Mouse (Mus musculus): ENCODE data around the gene Itgb4. TPM values are rescaled to one million over a fixed set of nuclear protein-coding genes. Genes with fewer than 3 reads are reported as not detected.

Gene Itgb4
- polyA plus RNA-seq, 1 experiment from 2014 or later: 1.2 TPM

GRCm38 (mm10) chr11:115971016-115971415, 3.5 kb upstream of the Itgb4 start:
- H3K27ac ChIP-seq: no peak overlapping the region
- peaks cover 6% of the 10 kb centered on the region for H3K36me3 ChIP-seq
- H3K27me3 ChIP-seq: peaks cover 29% of the 10 kb centered on the region
- H3K4me2 ChIP-seq: no peak overlapping the region
- H3K9ac ChIP-seq: no peak overlapping the region
- H3K9me3 ChIP-seq (replicated peaks): no peaks in the 10 kb centered on the region
- ATAC-seq (replicated peaks; ENCODE audit: insufficient number of reproducible peaks, insufficient read depth, low FRiP score, low read depth): no peak
- H3K4me1 ChIP-seq (replicated peaks): peaks cover 20% of the 10 kb centered on the region
- H3K4me3 ChIP-seq: no peak overlapping the region
- WGBS: 61% methylated on average over 6 of the region's 6 CpGs

DNA sequence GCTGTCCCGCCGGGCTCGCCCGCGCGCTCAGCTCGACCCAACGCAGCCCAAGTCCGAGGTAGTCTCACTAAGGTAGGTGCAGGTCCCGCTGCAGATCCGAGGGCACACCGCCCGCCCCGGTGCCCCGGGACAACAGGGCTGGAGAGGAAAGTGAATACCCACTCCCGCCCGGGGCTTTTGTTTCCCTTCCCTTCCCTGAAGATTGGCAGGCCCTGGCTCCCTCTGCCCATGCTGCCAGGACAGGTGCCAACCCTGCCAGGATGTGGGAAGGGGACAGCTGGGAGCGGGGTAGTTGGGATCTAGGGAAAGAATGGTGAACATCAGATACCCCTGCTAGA, 543 bp downstream of the Itgb4 start:
- Histone ChIP-seq H3K27ac (no peak overlapping the region), H3K9ac (peak overlapping the region; percentile 44), H3K36me3 (no peaks in the 10 kb centered on the region), H3K27me3 (peaks cover 66% of the 10 kb centered on the region), H3K4me1 (replicated peaks) (peaks cover 12% of the 10 kb centered on the region), H3K9me3 (replicated peaks) (no peaks in the 10 kb centered on the region), H3K4me2 (peak overlapping the region; percentile 89), H3K4me3 (peak overlapping the region; percentile 55)
- WGBS: 4% methylated on average over 18 of the region's 18 CpGs
- ATAC-seq (replicated peaks; ENCODE audit: insufficient number of reproducible peaks, insufficient read depth, low FRiP score, low read depth): no peak

GRCm38 (mm10) chr11:115975544-115975943, 1.0 kb downstream of the Itgb4 start:
- no peak overlapping the region for H3K27ac ChIP-seq
- no peaks in the 10 kb centered on the region for H3K9me3 ChIP-seq (replicated peaks)
- H3K4me1 ChIP-seq (replicated peaks): peaks cover 11% of the 10 kb centered on the region
- no peak for ATAC-seq (replicated peaks; ENCODE audit: insufficient number of reproducible peaks, insufficient read depth, low FRiP score, low read depth)
- H3K36me3 ChIP-seq: no peaks in the 10 kb centered on the region
- WGBS: 29% methylated on average over 12 of the region's 12 CpGs
- H3K4me3 ChIP-seq: peak overlapping the region; percentile 55
- no peak overlapping the region for H3K9ac ChIP-seq
- H3K27me3 ChIP-seq: peaks cover 66% of the 10 kb centered on the region
- peak overlapping the region; percentile 89 for H3K4me2 ChIP-seq

- no peak overlapping the region for H3K9ac ChIP-seq
- H3K27me3 ChIP-seq: peaks cover 26% of the 10 kb centered on the region
- no peak overlapping the region for H3K4me3 ChIP-seq
- no peak overlapping the region for H3K27ac ChIP-seq
- no peaks in the 10 kb centered on the region for H3K36me3 ChIP-seq
- H3K4me2 ChIP-seq: no peak overlapping the region
- H3K4me1 ChIP-seq (replicated peaks): no peaks in the 10 kb centered on the region
- 90% methylated on average over 15 of the region's 15 CpGs for WGBS
- no peaks in the 10 kb centered on the region for H3K9me3 ChIP-seq (replicated peaks)
- no peak for ATAC-seq (replicated peaks; ENCODE audit: insufficient number of reproducible peaks, insufficient read depth, low FRiP score, low read depth)
These were observed 8.0 kb downstream of the Itgb4 start for GRCm38 (mm10) chr11:115982472-115982871.

- H3K4me1 ChIP-seq (replicated peaks): no peaks in the 10 kb centered on the region
- 69% methylated on average over 8 of the region's 8 CpGs for WGBS
- ATAC-seq (replicated peaks; ENCODE audit: insufficient number of reproducible peaks, insufficient read depth, low FRiP score, low read depth): no peak
- peaks cover 22% of the 10 kb centered on the region for H3K27me3 ChIP-seq
- H3K36me3 ChIP-seq: no peaks in the 10 kb centered on the region
- H3K4me3 ChIP-seq: no peak overlapping the region
- H3K9me3 ChIP-seq (replicated peaks): no peaks in the 10 kb centered on the region
- H3K9ac ChIP-seq: no peak overlapping the region
- no peak overlapping the region for H3K27ac ChIP-seq
- no peak overlapping the region for H3K4me2 ChIP-seq
These were observed 8.8 kb downstream of the Itgb4 start for GRCm38 (mm10) chr11:115983291-115983690.

DNA sequence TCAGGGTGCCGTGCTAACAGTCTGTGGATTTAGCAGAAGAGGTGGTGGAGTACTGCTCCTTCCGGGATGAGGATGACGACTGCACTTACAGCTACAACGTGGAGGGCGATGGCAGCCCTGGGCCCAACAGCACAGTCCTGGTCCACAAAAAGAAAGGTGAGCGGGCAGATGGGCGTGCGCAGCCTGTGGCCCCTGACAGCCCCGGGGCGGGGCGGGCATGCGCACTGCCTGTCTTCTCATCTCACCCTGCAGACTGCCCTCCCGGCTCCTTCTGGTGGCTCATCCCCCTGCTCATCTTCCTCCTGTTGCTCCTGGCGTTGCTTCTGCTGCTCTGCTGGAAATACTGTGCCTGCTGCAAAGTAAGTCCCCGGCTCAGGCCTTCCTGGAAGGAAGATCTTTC, 15.2 kb downstream of the Itgb4 start:
- H3K4me3 ChIP-seq: peak overlapping the region; percentile 16

DNA sequence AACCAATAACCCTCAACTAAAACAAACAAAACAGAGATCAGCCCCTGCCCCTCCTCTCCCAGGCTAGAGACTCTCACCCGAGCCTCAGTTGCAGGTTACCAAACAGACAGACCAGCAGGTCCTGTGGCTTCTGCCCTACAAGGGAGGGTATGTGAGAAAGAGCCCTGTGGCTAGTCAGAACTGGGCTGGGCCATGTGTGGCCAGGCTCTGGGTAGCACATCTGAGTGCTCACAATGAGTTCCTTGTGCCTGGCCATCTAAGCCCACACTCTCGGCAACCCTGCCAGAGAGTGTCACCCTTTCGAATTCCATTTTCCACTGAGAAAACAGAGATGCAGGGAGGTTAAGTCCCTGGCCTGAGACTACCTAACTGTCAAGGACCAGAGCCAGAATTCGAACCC, 17.6 kb downstream of the Itgb4 start:
- peaks cover 16% of the 10 kb centered on the region for H3K27me3 ChIP-seq
- H3K4me1 ChIP-seq (replicated peaks): no peaks in the 10 kb centered on the region
- ATAC-seq (replicated peaks; ENCODE audit: insufficient number of reproducible peaks, insufficient read depth, low FRiP score, low read depth): no peak
- H3K9ac ChIP-seq: no peak overlapping the region
- H3K4me2 ChIP-seq: no peak overlapping the region
- H3K4me3 ChIP-seq: no peak overlapping the region
- H3K27ac ChIP-seq: no peak overlapping the region
- no peaks in the 10 kb centered on the region for H3K36me3 ChIP-seq
- WGBS: 65% methylated on average over 4 of the region's 4 CpGs
- H3K9me3 ChIP-seq (replicated peaks): no peaks in the 10 kb centered on the region

More for the DNA sequence above, 15.2 kb downstream of the Itgb4 start:
- WGBS: 21% methylated on average over 15 of the region's 15 CpGs
- Histone ChIP-seq H3K27me3 (peaks cover 16% of the 10 kb centered on the region), H3K9me3 (replicated peaks) (no peaks in the 10 kb centered on the region), H3K27ac (no peak overlapping the region), H3K4me2 (peak overlapping the region; percentile 46), H3K9ac (no peak overlapping the region), H3K36me3 (no peaks in the 10 kb centered on the region), H3K4me1 (replicated peaks) (no peaks in the 10 kb centered on the region)
- no peak for ATAC-seq (replicated peaks; ENCODE audit: insufficient number of reproducible peaks, insufficient read depth, low FRiP score, low read depth)

- peaks cover 12% of the 10 kb centered on the region for H3K27me3 ChIP-seq
- H3K4me2 ChIP-seq: no peak overlapping the region
- no peak overlapping the region for H3K27ac ChIP-seq
- H3K4me3 ChIP-seq: no peak overlapping the region
- H3K9ac ChIP-seq: no peak overlapping the region
- 85% methylated on average over 3 of the region's 3 CpGs for WGBS
- H3K9me3 ChIP-seq (replicated peaks): no peaks in the 10 kb centered on the region
- H3K4me1 ChIP-seq (replicated peaks): no peaks in the 10 kb centered on the region
- no peaks in the 10 kb centered on the region for H3K36me3 ChIP-seq
- ATAC-seq (replicated peaks; ENCODE audit: insufficient number of reproducible peaks, insufficient read depth, low FRiP score, low read depth): no peak
These were observed 20.7 kb downstream of the Itgb4 start for GRCm38 (mm10) chr11:115995256-115995655.

GRCm38 (mm10) chr11:115997047-115997446, 22.5 kb downstream of the Itgb4 start:
- Histone ChIP-seq H3K36me3 (no peaks in the 10 kb centered on the region), H3K4me3 (no peak overlapping the region), H3K27ac (no peak overlapping the region), H3K9me3 (replicated peaks) (no peaks in the 10 kb centered on the region), H3K4me2 (no peak overlapping the region), H3K27me3 (peaks cover 12% of the 10 kb centered on the region), H3K9ac (no peak overlapping the region), H3K4me1 (replicated peaks) (no peaks in the 10 kb centered on the region)
- WGBS: 73% methylated on average over 4 of the region's 4 CpGs
- no peak for ATAC-seq (replicated peaks; ENCODE audit: insufficient number of reproducible peaks, insufficient read depth, low FRiP score, low read depth)

- H3K9ac ChIP-seq: no peak overlapping the region
- 71% methylated on average over 5 of the region's 5 CpGs for WGBS
- H3K27me3 ChIP-seq: peaks cover 12% of the 10 kb centered on the region
- no peak overlapping the region for H3K4me3 ChIP-seq
- no peaks in the 10 kb centered on the region for H3K4me1 ChIP-seq (replicated peaks)
- no peak overlapping the region for H3K27ac ChIP-seq
- no peaks in the 10 kb centered on the region for H3K36me3 ChIP-seq
- no peaks in the 10 kb centered on the region for H3K9me3 ChIP-seq (replicated peaks)
- no peak overlapping the region for H3K4me2 ChIP-seq
- ATAC-seq (replicated peaks; ENCODE audit: insufficient number of reproducible peaks, insufficient read depth, low FRiP score, low read depth): no peak
These were observed 23.2 kb downstream of the Itgb4 start for GRCm38 (mm10) chr11:115997662-115998061.

DNA sequence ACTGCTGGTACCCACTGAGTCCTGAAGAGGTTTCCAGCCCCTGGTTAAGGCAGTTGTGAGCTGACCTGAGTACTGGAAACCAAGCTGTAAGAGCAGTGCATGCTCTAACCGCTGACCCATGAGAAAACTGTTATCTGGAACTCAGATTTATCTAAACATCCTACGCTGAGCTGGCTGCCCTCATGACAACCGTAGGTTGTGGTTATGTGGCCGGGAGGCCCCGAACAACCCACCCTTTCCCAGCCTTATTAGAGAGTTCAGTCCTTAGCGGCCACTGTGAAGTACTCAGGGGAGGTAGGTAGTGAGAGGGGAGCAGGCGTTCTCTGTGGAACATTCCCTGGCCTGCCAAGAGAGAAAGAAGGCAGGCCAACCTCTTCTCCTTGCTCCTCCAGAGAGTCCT, 24.5 kb downstream of the Itgb4 start:
- no peak overlapping the region for H3K9ac ChIP-seq
- WGBS: 49% methylated on average over 7 of the region's 7 CpGs
- H3K4me1 ChIP-seq (replicated peaks): 0 out of 2 replicates have a peak, but pooled peaks cover 3% of the 10 kb centered on the region
- no peak for ATAC-seq (replicated peaks; ENCODE audit: insufficient number of reproducible peaks, insufficient read depth, low FRiP score, low read depth)
- peaks cover 7% of the 10 kb centered on the region; the same call in 1 of the 2 replicates for H3K27me3 ChIP-seq
- no peak overlapping the region for H3K27ac ChIP-seq
- no peaks in the 10 kb centered on the region for H3K36me3 ChIP-seq
- no peak overlapping the region for H3K4me2 ChIP-seq
- no peak overlapping the region for H3K4me3 ChIP-seq
- no peaks in the 10 kb centered on the region for H3K9me3 ChIP-seq (replicated peaks)

DNA sequence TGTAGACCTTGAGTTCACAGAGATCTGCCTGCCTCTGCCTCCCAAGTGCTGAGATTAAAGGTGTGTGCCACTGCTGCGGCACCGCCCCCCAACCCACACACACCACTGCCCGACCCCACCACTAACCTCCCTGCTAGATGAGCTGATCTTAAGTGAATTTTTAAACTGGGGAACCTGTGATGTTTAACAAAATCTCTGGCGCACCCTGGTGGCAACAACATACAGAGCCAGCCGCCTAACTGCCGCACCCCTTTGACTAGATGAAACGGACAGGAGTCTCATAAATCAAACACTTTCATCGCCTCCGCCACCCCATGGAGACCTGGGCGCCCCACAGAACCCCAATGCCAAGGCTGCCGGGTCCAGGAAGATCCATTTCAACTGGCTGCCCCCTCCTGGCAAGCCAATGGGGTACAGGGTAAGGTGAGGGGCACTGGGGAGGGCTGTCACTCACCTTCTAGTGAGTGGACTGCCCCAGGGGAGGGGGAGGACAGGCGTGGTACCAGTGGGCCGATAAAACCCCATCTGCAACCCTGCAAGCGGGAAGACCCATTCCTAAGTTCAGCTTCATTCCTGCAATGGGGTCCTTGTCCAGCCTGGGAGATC, 25.1 kb downstream of the Itgb4 start:
- Histone ChIP-seq H3K27ac (no peak overlapping the region), H3K27me3 (peaks cover 7% of the 10 kb centered on the region; the same call in 1 of the 2 replicates), H3K36me3 (no peaks in the 10 kb centered on the region), H3K9ac (no peak overlapping the region), H3K4me2 (peak overlapping the region; percentile 19; the same call in 1 of the 2 replicates), H3K9me3 (replicated peaks) (no peaks in the 10 kb centered on the region), H3K4me3 (no peak overlapping the region), H3K4me1 (replicated peaks) (peaks cover 6% of the 10 kb centered on the region; the same call in 1 of the 2 replicates)
- 10% methylated on average over 14 of the region's 14 CpGs for WGBS
- no peak for ATAC-seq (replicated peaks; ENCODE audit: insufficient number of reproducible peaks, insufficient read depth, low FRiP score, low read depth)
